Mouse (Mus musculus) brain, embryonic 14.5 days (tissue): ENCODE measurements at regions not wholly inside any gene's neighbourhood (a gene's known extent, or its start where the extent isn't known, plus 50 kb on each side); places are given as distances from the start of the nearest gene placed in this dataset.
A peak's percentile ranks its signal among the peaks of the same experiment; 100 is the strongest.

Experiments used
- DNase-seq: peaks from one replicate; pipeline ENCODE4 v3.0.0-alpha.2; 2011; ENCODE audit warnings: low read depth
- CTCF ChIP-seq: fragments of 200-500 bp; IDR thresholded peaks from 2 replicates; pipeline ENCODE4 v1.5.1; 2012; ENCODE audit warnings: inconsistent platforms, mild to moderate bottlenecking, moderate library complexity, borderline replicate concordance; ENCODE audit not compliant: insufficient read depth, insufficient read length; ENCODE audit errors: extremely low read depth
- POLR2A ChIP-seq: fragments of 200-500 bp; IDR thresholded peaks from 2 replicates; pipeline ENCODE4 v1.6.1; 2012; ENCODE audit warnings: mild to moderate bottlenecking, inconsistent platforms, borderline replicate concordance; ENCODE audit not compliant: poor library complexity, insufficient read depth, insufficient read length, severe bottlenecking; ENCODE audit errors: extremely low read depth

- no peak for TF ChIP-seq CTCF
- TF ChIP-seq POLR2A: no peak
- DNase-seq: peak; percentile 29
Observed at GRCm38 (mm10) chr5:91456924-91457323, 54.1 kb upstream of the Btc start.

GRCm38 (mm10) chr5:91464876-91465508 is 52.4 kb upstream of the Parm1 start:
- TF ChIP-seq POLR2A (no peak), CTCF (peak; percentile 78; the same call in 1 of the 2 replicates)
- peak; percentile 83 for DNase-seq
